Mouse (Mus musculus) gastrocnemius, postnatal 25 days (tissue): ENCODE data around the gene Dhx35. TPM values are rescaled to one million over a fixed set of nuclear protein-coding genes. Genes with fewer than 3 reads are reported as not detected.

Experiments
- DNase-seq: peaks from one replicate; pipeline ENCODE4 v3.0.0; 2022
- total RNA-seq, 2 experiments: library from RNA; stranded (reverse); gene quantifications; 1 replicate in 1 of 2; 2 replicates in 1 of 2; pipeline ENCODE4 v1.2.3; 2021

Dhx35 gene
- total RNA-seq, 2 experiments from 2014 or later, result 7.9 to 8.0 TPM

DNA sequence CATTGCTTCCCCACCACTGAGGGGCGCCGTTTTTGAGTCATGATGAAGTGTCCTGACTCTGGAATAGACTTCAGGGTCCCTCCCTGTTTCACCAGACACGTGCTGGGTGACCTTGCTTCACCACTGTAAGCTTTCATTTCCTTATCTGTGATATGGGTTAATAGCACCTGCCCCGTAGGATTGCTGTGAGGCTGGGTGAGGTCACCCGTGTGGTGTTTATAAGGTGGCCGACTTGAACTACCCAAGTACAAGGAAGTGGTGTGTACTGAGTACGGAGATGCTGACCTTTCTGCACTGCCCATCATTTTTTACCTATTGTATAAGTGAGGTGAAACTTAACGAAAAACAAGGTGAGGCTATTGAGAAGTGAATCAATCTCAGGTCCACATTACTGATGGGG lies 9.0 kb downstream of the Dhx35 start:
- DNase-seq, result no peak

DNA sequence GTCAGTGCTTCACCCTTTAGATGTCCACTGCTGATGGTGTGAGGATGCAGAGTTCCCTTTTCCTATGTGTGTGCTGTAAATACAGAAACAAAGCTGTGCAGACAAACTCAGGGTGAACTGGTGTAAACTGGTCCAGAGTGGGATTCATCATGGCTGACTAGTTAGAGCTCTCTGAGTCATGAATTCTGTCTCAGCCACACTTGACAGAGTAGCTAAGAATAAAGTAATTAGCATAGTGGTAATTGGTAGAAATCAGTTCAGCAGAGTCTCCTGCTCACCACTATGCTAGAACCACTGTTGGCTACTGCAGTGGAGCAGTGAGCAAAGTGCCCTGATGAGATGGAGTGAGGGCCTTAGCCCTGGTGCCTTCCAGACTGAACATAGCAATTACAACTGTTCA lies 21.1 kb downstream of the Dhx35 start:
- DNase-seq, result no peak

DNA sequence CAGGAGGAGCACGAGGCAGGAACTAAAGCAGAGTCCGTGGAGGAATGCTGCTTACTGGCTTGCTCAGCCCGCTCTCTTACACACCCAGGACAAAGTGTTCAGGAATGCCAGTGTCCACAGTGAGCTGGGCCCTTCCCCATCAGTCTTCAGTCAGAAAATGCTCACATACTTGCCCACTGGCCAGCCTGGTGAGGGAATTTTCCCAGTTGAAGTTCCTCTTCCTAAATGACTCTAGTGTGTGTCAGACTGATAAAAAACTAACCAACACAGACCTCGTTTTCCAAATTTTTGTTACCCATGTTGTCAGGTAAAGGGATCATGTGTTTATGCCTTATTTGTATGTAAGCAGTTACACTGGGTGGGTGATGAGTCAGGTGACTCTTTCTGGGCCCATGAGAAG lies 21.6 kb downstream of the Dhx35 start:
- DNase-seq, result no peak

DNA sequence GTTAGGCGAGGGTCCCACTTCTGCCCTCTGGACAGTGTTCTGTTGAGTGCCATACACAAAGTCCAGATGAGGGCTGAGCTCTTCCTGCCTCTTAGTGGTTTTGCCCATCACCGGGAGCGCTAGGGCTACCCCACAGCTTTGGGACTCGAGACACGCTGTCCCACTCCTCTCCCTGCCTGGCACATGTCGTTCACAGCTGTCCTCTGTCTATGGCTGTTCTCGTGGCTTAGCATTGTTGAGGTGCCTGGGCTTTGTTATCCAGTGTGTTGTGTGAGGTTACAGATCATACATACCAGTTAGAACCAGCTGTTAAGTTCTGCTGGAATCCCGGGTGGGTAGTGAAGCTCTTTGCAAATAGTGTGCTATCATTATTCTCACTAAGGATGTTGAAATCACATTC lies 23.1 kb downstream of the Dhx35 start:
- no peak for DNase-seq

DNA sequence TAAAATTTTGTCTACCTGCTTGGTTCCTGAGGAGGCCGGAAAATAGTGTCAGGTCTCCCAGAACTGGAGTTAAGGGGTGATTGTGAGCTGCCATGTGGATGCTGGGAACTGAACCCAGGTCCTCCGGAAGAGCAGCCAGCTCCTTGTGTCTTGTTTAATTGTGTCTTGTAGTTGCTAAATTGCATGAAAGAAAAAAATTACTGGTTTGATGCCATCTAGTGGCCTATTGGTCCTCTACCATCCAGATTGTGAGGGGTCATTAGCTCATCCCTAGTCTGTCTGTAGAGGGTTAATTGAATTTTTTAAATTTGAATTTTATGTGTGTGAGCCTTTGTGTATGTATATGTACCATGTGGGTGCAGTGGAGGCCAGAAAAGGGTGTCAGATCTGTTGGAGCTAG lies 33.5 kb downstream of the Dhx35 start:
- DNase-seq, result no peak

DNA sequence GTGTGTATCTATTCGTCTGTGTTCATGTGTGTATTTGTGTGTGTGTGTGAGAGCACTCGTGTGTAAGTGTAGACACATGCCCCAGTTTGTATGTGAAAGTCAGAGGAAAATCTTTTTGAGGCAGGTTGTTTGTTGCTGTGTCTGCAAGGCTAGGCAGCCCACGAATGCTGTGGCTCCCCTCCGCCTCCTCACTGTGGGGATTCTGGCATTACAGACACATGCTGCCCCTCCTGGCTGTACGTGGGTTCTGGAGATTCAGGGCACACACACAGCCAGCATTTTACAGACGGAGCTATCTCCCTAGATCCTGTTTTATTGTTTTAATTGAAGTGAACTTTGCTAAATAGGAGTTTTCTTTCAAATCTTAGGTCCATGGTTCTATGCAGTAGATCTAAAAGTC lies 35.1 kb downstream of the Dhx35 start:
- no peak for DNase-seq

DNA sequence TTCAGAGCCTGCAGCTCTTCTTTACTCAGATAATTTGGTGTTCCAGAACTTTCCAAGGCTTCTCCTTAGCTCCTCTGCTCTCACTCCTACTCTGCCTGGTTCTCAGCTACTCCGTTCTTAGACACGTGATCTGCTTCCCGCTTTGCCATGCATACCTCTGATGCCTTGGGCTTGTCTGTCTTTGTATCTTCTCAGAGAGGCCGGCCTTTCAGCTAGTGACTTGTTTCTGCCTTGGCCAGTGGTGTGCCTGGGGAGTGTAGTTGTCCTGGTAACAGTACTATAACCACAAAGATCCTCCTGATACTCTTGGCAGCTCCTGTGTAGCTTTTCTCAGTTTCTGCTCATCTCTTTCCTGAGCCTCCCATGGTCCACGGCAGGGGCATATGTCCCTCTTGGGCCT lies 38.6 kb downstream of the Dhx35 start:
- DNase-seq, result no peak

DNA sequence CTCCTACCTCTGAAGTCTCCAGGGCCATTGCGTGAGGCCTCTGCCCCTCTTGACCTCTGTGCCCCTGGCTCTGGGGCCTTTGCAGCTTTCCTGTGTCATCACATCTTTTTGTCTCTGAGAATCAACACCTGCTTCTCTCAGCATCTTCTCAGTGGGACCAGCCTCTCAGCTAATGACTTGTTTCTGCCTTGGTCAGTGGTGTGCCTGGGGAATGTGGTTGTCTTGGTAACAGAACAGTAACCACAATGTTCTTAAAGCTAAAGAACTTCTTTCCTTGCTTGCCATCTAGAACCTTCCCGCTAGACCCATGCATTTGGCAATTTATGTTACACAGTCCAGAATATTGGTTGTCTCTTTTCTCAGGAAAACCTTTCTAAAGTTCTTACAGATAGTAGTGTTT lies 39.0 kb downstream of the Dhx35 start:
- DNase-seq, result no peak

DNA sequence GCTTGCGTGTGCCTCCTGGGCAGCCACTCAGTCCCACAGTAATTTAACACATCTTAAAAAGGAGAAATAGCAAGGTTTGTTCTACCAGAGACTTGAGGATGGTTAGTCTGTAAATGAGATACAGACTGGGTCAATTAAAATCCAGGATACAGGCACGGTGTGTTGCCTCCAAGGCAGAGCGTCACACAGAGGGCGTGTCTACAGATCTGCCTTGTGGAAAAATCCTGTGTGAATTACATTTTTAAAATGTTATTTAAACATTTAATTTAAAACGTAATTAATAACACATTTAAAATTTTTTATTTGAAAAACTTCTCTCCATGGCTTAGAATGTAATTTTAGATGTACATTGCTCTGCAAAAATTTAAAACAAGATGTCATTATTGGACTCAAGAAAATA lies 48.7 kb downstream of the Dhx35 start:
- no peak for DNase-seq

DNA sequence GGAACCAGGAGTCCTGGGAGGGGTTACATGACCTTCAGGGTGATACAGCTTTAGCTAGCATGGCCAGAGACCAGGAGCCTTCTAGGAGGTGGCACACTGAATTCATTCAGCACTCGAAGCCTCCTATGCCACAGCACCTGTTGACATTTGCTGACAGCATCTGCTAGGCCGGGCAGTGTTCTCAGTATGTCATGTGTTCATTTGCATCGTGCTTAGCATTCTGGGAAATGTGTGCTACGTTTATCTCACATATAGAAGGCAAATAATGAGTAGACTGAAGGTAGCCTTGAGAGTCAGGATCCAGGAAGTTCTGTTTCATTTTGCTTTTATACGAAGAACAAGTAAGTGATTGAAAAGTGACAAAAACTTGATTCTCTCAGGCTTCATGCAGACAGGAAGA lies 50.4 kb downstream of the Dhx35 start:
- DNase-seq, result no peak

DNA sequence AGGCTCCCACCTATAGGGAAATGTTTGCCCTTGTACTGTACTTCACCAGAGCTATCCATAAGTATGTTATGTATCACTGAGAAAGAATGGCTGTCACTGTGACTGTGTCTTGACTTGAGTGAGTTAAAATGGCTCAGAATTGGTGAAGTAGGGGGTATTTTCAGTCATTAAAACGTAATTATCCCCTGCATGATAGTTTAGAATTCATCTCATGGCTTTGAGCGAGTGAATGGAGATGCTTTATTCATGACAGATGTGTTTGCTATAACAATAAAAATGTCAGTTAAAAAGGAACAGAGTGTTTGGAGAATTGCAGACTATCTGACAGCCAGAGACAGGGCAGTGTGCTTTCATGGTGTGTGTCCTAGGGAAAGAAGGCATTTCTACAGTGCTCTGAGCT lies 51.6 kb downstream of the Dhx35 start:
- DNase-seq, result no peak

DNA sequence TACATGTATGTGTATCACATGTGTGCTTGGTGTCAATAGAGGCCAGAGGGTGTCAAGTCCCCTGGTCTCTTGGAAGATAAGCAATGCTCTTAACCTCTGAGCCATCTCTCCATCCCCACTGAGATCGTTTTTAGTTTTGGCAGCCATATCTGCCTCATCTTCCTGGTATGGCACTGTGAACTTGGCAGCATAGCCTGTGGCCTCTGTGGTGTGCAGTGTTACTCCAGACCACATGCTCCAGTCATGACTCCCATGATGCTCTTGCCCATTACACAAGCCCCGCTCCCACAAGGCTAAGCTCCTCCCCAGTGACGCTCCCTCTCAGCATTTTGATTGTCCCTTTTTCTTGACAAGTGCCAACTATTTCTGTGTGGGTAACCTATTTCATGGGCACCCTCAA lies 53.4 kb downstream of the Dhx35 start:
- no peak for DNase-seq

DNA sequence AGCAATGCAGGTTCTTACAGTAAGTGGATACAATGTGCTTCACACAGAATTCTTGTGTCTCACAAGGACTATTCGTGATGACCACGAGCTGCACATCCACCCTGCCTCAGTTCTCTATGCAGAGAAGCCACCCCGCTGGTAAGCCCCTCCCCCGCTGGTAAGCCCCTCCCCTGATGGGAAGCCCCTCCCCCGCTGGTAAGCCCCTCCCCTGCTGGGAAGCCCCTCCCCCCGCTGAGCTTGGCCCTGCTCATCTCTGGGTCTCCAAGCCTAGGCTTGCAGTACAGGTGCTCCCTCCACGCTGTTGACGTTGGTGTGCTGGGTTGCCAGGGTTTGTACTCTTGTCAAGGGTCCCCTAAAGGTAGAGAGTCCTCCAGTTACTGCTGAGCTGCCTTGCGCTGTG lies 54.8 kb downstream of the Dhx35 start:
- no peak for DNase-seq

DNA sequence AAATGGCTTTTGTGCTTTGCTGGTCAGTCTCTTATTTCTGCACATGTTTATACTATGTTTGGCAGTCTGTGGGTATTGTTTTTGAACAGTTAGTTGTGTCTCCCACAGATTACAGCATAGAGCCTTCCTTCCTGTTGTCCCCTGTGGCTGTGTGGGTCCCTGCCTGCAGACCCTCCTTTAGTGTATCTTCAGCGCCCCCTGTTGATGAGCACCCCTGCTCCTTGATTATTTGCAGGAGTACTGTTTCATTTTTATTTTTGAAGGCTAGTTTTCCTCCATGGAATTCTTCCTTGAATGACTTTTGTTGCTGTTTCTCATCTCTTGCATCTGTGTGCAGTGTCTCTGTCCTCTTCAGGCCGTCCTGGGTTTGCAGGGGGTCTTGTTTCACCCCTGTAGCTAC lies 58.0 kb downstream of the Dhx35 start:
- no peak for DNase-seq

DNA sequence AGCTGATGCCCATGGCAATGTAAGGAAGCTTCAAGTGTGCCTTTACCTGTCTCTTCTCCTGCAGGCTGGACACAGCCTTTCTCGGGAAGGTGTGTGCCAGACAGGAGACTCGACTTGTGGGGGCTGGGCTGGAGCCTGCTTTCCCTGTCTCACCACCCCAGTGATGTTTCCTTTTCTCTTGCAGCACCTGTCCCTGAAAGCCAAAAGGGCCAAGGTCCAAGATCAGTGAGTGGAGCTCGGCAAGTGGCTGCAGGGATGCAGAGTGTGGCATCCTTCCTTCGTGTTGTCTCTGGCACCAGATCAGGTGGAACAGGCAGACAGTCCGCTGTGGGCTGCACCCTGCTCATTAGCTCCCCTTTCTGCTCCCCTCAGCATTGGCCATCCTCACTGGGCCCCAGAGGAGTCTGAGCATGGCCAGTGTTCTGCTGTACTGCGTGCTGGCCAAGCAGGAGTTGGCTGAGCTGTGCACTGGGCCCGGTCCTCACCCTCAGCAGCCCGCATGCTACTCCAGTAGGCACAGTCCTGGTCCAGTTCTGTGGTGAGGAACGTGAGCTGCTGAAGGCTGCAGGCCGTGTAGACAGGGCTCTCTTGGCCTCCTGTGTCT lies 62.4 kb downstream of the Dhx35 start:
- DNase-seq, result peak; percentile 39

DNA sequence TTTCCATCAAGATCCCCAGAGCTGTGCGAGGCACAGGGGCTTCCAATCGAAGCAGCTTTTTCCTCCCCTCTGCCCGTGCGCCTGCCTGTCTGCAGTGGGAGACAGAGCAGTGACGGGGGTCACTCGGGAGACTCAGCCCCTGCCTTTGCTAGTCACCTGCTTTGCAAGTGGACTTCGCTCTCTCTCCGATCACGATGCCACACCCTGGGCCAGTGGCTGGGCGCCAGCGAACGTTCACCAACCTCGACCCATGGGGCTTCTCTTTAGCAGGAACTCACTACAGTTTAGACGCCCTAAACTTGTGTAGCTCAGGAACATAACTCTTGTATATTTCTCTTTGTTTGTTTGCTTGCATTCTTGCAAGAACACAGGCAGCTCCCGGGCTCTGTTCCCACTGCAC lies 63.0 kb downstream of the Dhx35 start:
- no peak for DNase-seq

DNA sequence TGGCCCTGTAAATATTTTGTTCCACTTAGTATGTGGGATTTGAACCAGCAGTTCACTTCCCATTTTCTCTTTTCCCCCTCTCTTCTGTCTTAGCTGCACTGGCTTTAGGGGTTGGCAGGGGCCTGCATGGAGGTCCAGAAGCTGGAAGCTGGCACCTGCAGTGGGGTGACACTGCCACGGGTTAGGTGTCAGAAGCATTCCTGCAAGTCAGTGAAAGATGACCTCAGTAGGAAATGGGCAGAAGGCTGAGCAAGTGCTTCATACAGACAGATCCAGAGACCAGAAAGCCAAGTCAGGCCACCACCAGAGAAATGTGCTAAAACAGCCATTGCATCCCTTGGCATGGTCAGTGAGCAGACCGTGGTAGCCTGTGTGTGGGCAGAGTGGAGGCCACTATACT lies 66.5 kb downstream of the Dhx35 start:
- DNase-seq, result peak; percentile 53

DNA sequence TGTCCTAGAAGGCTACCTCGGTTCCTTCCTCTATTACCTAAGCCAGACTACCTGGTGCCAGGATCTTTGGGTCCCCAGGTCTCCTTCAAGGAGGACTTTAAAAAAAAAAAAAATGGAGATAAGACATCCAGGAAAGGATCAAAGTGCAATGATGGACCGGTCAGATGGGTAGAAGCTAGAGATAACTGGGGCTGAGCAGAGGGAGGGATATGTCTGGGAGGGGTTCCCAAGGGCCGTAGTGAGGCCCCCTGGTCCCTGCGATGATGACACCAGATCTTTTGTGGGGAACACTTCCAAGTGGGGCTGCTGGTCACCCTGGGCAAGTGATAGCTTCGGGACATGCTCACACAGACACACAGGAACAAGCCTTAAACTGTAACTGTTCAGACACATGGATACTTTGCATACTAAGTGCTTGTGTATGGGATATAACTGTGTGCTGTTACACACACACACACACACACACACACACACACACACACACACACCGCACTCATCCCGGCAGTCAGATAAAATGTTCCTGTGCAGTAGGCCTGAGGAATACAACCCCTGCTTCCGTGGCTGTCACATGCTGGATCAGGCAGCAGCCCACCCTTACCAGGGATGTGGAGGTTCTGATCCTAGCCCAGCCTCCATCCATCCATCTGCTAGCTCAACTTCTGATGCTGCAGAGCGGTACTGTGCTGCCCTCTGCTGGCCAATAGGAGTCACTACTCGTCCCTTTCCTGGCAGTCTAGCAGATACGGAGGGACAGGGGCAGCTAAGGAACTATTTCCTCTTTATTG lies 68.9 kb downstream of the Dhx35 start:
- DNase-seq, result peak; percentile 24

DNA sequence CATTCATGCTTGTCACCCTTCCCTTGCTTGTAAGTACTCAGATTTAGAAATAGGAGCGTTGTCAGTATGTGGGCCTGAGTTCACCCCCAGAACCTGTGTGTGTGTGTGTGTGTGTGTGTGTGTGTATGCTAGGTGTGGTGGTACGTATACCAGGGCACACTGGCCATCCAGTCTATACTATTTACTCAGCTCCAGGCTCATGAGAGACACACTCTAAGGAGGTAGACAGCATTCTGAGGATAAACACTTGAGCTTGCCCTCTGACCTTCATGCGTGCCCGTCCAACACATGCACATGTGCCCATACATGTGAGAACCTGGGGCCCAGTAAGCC lies 69.5 kb downstream of the Dhx35 start:
- DNase-seq, result no peak

DNA sequence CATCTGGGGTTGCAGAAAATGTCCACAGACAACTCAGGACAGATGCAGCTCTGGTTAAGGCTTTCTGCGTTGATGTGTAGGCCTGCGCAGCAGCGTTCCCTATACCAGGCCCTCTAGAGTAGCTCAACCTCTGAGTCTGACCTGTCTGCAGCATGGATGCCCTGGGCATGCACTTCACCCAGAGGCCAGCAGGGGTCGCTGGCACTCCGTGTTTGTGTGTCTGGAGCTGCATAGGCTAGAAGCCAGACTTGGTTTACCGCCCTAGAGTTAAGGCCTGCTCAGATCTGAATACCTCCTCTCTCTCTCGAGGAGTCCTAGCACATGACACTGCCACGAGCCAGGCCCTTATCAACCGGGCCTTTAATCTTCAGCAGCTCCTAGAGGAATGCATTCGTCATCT lies 70.8 kb downstream of the Dhx35 start:
- DNase-seq, result peak; percentile 60

DNA sequence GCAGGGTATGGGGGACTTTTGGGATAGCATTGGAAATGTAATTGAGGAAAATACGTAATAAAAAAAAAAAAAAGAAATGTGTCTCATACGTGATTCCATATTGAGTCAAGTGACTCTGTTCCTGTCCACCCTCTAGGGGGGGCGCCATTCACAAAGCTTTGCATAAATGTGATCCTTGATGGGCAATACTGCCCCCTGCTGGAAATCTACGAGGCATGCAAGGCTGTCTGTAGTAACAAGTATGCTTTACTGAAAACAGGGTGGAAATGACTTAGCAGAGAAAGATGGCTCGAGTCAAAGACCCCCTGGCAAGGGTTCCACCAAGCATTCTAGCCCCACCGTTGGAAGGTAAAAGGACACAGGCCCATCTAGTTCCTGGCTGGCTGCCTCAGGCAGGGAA lies 92.0 kb downstream of the Dhx35 start:
- DNase-seq, result no peak

DNA sequence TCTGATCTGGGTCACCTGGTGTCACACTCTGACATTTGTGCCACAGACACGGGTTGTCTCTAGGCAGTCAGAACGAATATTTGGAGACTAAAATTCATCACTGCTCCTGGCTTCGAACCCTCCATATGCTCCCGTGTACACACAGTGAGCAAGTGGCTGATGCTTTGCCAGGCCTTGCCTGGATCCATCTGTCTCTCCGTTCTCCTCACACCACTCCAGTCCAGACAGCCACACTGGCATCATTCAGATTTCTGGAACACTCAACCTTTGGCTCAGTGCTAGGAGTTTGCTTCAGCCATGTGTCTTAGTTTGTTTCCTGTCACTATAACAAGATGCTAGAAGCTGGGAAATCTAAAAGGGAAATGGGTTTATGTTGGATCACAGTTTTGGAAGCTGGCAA lies 93.9 kb downstream of the Dhx35 start:
- DNase-seq, result no peak

DNA sequence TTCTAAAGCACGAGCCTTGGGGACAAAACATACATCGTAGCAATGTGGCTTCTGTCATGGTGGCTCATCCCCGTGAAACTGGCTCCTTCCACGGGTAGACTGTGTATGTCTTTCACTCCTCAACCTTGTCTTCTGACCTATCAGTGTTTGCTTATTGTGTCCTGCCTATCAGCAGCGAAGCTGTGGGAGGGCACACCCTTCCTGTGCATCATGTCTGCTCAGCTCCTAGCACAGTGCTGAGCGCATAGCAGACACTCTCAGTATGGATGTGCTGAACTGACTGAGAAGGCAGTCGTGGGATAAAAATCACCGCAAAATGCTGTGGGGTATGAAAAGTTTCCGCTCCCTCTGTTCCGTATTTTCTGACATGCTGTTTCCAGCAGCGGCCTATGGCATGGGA lies 94.6 kb downstream of the Dhx35 start:
- DNase-seq, result no peak

DNA sequence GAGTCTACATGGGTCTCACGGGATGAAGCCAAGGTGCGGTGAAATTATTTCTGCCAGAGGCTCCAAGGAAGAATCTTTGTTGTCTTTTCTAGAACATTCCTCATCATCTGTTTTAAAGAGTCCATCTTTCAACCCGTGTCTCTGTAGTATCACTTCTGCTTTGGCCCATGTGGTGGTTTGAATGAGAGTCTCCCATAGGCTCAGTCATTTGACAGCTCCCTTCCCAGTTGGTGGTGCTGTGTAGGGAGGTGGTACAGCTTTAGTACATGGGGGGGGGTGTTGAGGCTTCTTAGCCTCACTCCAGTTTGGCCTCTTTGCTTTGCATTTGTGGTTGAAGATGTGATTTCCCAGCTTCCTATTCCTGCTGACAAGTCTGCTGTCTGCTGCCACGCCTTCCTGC lies 96.7 kb downstream of the Dhx35 start:
- no peak for DNase-seq
